Mouse (Mus musculus) heart, postnatal 0 days (tissue): ENCODE measurements around the gene F2rl2.
A peak's percentile ranks its signal among the peaks of the same experiment; 100 is the strongest.

Source experiments
- CTCF ChIP-seq: IDR thresholded peaks from 2 replicates; pipeline ENCODE4 v1.5.1; 2016; ENCODE audit warnings: antibody characterized with exemption, control low read depth, low read depth
- EP300 ChIP-seq: IDR thresholded peaks from 2 replicates; pipeline ENCODE4 v1.6.1; 2016; ENCODE audit warnings: antibody characterized with exemption, low read depth

DNA sequence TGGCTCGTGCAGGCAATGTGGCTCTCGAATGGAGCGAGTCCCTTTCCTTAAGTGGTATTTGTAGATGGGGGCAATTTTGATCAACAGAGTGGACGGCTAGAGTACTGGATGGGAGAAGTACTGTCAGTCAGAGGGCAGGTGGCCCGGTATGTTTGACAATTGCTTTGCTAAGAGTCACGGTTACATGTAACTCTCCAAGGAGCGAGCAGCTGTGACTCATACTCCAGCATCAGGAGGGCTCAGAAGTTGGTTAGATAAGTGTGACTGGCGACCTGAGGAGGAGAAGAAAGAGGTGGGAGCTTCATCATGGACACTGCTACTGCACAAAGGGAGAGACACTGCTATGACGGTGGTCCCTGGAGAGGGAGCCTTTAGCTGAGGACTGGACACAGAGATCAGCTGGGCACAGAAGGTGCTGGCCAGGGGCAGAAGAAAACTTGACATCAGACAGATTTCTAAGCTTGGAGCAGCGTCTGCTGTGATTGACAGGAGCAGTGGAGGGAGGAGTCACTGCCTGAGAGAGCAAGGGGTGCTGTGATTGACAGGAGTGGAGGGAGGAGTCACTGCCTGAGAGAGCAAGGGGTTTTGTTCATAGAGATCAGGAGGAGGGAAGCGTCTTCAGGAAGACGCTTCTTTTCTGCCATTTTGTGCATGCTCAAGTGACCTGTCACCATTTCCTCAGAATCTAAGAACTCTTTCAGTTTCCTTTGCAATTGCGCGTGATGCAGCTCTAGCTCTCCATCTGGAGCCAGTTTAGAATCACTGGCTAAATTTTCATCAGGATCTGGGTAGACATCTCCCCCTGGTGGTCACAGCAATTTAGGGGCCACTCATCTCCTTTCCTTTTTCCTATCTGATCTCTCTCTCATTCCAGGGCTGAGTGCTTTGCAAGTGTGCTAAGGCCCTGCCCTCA is 22.9 kb downstream of the F2rl2 start:
- TF ChIP-seq CTCF (peak; percentile 83), EP300 (no peak)
